Mouse (Mus musculus) gastrocnemius, adult 2 months (tissue): ENCODE measurements around the gene Tbx2. TPM values are rescaled to one million over a fixed set of nuclear protein-coding genes. Genes with fewer than 3 reads are reported as not detected.

Source experiments
- DNase-seq: peaks from one replicate; pipeline ENCODE4 v3.0.0; 2022
- H3K27ac ChIP-seq: fragments of 200-600 bp; 2 replicates; pipeline ENCODE4 v1.8.1; 2022; ENCODE audit warnings: mild to moderate bottlenecking
- H3K4me3 ChIP-seq: fragments of 200-600 bp; 2 replicates; pipeline ENCODE4 v1.8.1; 2022; ENCODE audit warnings: mild to moderate bottlenecking, moderate library complexity
- CTCF ChIP-seq: fragments of 200-600 bp; IDR thresholded peaks from 2 replicates; pipeline ENCODE4 v1.8.1; 2022; ENCODE audit warnings: antibody characterized with exemption, mild to moderate bottlenecking, moderate library complexity
- intact Hi-C: fragments of 180-260 bp; cut with DNase I; formaldehyde crosslinking; loops from one replicate; pipeline ENCODE4 v1.15.1; 2025
- total RNA-seq, 2 experiments: library from RNA; stranded (reverse); gene quantifications; 2 replicates each; pipeline ENCODE4 v1.2.3; 2021

Tbx2 gene
- total RNA-seq, 2 experiments from 2014 or later = 1.7 to 3.6 TPM

DNA sequence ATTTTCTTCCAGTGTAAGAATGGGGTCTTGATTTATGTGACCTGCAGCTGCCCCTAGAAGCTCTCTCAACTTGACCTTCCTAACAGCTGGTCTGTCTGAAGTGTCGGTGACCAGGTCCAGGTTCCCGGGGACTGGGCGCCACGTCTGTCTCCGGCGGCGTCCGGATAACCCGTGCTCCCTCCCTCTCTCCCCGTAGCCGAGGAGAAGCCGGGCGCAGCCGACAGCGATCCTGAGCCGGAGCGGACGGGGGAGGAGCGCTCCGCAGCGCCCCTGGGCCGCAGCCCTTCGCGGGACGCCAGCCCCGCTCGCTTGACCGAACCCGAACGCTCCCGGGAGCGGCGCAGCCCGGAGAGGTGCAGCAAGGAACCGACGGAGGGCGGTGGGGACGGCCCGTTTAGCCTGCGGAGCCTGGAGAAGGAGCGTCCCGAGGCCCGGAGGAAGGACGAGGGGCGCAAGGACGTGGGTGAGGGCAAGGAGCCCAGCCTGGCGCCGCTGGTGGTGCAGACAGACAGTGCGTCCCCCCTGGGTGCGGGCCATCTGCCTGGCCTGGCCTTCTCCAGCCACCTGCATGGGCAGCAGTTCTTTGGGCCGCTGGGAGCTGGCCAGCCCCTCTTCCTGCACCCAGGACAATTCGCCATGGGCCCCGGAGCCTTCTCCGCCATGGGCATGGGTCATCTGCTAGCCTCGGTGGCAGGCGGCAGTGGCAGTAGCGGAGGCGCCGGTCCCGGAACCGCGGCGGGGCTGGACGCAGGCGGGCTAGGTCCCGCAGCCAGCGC, 5.5 kb downstream of the Tbx2 start:
- Histone ChIP-seq H3K27ac (peak overlapping the region; percentile 77), H3K4me3 (peak overlapping the region; percentile 70)
- intact Hi-C loops = no loop called here
- DNase-seq = peak; percentile 57
- no peak for TF ChIP-seq CTCF

DNA sequence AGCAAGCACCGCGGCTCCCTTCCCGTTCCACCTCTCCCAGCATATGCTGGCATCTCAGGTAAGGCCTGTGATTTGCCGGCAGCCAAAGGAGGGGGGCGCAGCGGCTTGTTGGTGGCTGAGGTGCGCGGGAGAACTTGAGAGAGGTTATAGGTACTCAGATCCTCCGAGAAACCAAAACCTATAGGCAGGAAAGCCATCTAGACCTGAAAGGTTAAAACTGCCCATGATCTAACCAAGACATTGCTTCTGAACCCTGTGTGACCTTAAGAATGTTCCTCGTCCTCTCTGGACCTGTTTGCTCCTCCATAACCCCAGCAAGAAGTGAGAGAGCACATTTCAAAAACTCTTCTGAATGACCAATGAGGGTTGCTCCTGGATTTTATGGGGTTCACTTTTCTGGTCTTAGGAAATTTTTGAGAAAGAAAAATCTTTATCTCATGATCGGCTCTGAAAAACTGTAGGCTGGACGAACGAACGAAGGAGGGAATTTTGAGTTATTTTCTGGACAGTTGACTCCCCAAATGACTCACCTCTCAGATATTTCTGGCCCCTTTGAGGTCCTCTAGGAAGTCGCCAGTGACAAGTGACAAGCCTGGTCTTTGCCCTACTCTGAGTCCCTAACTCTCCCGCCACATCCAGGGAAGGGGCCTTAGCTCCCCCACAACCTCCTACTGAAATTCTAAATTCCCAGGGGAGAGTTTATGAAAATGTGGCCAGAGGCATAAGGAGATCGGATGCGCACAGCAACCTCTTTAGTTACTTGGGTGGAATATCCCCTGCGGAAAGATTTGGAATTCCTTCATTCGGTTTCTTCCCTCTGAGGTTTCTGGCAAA, 6.3 kb downstream of the Tbx2 start:
- Histone ChIP-seq H3K4me3 (peak overlapping the region; percentile 70), H3K27ac (peak overlapping the region; percentile 77)
- intact Hi-C loops = no loop called here

DNA sequence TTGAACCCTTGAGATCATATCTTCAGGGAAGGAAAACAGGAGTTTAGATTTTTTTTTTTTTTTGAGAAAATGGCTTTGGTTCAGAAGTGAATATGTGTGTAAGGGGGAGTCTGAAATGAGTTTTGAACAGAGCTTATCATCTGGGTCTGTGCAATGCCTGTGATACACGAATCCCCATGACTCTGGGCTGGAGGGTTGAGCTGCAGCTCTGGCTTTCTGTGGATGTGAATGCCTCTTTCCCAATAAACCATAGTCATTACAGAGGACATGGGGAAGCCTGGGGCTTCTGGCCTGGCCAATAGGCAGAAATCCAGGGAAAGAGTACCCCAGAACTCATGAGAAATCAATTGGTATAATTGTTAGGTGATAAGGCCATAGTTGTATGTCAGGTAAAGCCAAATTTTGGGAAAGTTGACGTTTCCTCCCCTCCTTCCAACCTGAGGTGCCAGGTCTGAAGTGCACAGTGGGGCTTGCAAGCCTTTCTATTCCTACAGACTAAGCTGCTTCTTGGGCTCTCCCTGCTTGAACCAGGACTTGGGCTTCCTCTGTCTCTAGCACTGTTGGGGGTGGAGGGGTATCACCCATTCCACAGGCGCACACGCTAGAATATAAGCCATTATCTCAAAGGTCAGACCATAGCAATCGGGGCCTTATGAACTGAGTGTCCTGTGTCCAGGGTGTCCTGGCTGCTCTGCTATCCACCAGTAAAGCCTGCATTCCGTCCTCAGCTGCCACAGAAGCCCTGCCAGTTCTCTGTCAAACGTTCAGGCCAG, 7.1 kb downstream of the Tbx2 start:
- no peak for DNase-seq
- H3K27ac ChIP-seq = peak overlapping the region; percentile 77
- intact Hi-C loops = loop anchor here (5.0 to 10.0 kb wide), 4 partner anchors 225 to 457 kb away; no protein-coding TSS in a partner anchor
- TF ChIP-seq CTCF = no peak
- H3K4me3 ChIP-seq = peak overlapping the region; percentile 70

More for the DNA sequence above, 6.3 kb downstream of the Tbx2 start:
- DNase-seq = no peak
- no peak for TF ChIP-seq CTCF

DNA sequence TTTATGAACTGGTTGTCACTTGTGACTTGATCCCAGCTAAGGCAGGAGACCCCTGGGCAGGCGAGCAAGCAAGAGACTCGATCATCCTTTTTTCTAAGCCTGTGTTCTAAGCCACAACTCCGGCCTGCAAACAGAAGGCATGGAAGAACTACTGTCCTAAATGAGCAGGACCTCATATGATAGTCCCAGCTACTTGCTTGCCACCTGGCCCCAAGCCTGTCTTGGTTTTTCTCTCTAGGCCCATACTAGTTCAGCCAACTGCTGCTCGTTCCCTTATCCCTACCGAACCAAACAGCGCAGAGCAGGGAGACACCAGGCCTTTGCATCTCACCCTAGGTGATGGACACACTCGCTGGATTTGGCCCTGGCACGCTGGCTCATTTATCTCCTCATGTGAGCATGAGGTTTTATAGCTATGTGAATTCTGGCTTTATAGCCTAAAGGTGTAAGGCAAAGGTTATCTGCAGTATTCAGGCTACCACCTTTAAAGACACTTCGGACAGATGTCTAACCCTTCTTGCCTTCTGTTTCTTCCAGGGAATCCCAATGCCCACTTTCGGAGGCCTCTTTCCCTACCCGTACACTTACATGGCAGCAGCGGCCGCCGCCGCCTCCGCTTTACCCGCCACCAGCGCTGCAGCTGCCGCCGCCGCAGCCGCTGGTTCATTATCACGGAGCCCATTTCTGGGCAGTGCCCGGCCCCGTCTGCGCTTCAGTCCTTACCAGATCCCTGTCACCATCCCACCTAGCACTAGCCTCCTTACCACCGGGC, 7.9 kb downstream of the Tbx2 start:
- peak overlapping the region; percentile 77 for H3K27ac ChIP-seq
- intact Hi-C loops = loop anchor here (5.0 to 10.0 kb wide), 4 partner anchors 225 to 458 kb away; no protein-coding TSS in a partner anchor
- DNase-seq = no peak
- H3K4me3 ChIP-seq = peak overlapping the region; percentile 70
- TF ChIP-seq CTCF = no peak

DNA sequence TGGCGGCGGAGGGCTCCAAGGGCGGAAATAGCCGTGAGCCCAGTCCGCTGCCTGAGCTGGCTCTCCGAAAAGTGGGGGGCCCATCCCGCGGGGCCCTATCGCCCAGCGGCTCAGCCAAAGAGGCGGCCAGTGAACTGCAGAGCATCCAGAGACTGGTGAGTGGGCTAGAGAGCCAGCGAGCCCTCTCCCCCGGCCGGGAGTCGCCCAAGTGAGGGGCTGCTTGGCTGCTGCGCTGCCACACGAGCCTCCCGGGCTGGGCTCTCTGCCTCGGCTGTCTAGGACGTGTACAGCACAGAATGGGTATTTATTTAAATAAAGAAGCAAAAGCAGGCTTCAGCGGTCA, 8.4 kb downstream of the Tbx2 start:
- Histone ChIP-seq H3K27ac (peak overlapping the region; percentile 77), H3K4me3 (peak overlapping the region; percentile 70)
- intact Hi-C loops = loop anchor here (5.0 to 10.0 kb wide), 4 partner anchors 224 to 458 kb away; no protein-coding TSS in a partner anchor
- no peak for TF ChIP-seq CTCF
- no peak for DNase-seq

DNA sequence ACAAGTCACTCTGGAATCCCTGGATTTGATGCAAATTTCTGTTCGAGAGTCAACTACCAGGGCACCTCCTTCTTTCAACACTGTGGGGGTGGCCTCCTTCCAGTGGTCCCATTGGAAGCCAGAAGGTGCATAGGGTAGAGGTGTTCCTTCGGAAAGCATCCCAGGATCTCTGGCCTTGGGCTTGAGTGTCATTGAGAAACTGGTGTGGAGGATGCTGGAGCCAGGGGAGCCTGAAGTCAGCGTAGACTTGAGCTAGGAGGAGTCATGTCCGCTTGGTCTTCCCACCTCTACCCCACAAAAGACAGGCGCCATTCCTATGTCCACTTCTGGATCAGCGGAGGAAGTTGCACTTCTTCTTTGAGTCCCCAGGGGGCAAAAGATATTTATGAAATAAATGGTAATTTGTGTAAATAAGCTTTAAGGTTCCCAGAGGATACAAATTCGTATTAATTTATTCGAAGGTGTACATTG, 8.9 kb downstream of the Tbx2 start:
- Histone ChIP-seq H3K4me3 (peak overlapping the region; percentile 70), H3K27ac (peak overlapping the region; percentile 77)
- no peak for TF ChIP-seq CTCF
- intact Hi-C loops = loop anchor here (5.0 to 10.0 kb wide), 4 partner anchors 224 to 459 kb away; no protein-coding TSS in a partner anchor
- no peak for DNase-seq

DNA sequence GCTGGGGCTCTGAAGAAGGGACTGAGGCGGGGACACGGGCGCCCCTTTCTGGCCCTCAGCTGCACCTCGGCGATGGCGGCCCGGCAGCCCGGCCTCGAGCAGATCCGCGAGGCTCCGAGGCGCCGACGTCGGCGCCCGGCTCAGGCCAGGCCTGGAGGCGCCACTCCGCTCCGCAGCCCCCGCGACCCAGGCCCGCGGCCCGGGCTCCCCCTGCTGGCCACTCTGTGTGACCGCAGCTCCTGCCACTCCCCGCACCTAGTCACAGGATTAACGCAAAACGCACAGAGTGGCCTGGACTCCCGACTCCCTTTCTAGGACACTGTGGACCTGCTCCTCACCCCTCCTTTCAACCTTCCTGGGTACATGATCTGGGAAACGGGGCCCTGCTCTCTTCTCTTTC, 9.6 kb downstream of the Tbx2 start:
- Histone ChIP-seq H3K4me3 (peak overlapping the region; percentile 70), H3K27ac (peak overlapping the region; percentile 77)
- peak; percentile 79 for DNase-seq
- TF ChIP-seq CTCF = peak; percentile 95
- intact Hi-C loops = loop anchor here (2.0 to 10.0 kb wide), 5 partner anchors 223 to 460 kb away; no protein-coding TSS in a partner anchor

DNA sequence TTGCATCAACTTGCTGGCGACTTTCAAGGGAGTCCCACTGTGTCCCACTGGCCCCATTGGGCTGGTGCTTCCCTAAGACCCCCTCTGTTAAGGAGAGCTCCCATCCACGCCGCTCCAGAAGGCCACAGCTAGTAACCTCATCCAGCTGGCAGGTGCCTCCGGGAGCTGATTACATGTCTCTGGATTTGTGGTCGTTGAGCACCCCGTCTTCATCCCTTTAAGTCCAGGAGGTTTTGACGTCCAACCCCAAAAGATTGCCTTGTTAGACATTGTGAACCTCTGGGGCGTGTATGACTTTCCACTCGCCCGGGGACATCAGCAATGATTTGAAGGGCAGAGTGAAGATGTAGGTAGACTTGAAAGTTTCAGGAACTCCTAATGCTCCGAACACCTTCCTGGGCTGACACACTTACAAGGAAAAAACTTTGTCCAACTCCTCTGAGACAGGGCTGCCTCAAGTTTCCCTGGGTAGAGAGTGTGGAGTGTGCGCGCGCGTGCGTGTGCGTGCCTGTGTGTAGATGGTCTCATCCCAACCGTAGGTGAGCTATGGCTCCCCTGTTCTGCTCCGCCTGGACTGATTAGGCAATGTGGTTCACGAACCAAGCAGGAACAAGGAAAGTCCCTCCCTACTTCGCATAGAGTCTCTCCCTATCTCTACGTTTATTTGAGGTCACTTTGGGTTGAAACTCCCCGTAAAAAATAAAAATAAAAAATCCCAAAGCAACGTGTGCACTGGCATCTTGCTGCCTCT, 10.4 kb downstream of the Tbx2 start:
- H3K27ac ChIP-seq = peak overlapping the region; percentile 80
- DNase-seq = no peak
- no peak for TF ChIP-seq CTCF
- intact Hi-C loops = loop anchor here (2.0 to 10.0 kb wide), 5 partner anchors 222 to 460 kb away; no protein-coding TSS in a partner anchor
- H3K4me3 ChIP-seq = peak overlapping the region; percentile 79

DNA sequence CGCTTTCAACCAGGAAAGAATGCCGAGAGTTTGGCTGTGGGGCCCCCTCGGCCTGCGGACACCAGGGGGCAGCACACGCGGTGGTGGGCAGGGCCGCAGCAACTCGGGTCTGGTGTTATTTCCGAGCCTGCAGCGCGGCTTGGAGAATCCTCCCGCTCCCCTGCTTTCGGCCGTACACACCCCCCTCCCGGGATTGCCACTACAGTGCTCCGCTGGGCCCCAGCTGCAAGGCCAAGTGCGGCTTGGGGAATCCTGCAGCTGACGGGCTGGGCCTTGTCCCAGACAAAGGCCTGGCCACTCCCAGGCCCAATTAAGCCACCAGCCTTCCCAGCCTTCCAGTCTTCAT, 11.0 kb downstream of the Tbx2 start:
- intact Hi-C loops = loop anchor here (2.0 to 10.0 kb wide), 5 partner anchors 221 to 461 kb away; no protein-coding TSS in a partner anchor
- peak; percentile 98; the same call in 1 of the 2 replicates for TF ChIP-seq CTCF
- peak; percentile 86 for DNase-seq
- peak overlapping the region; percentile 79 for H3K4me3 ChIP-seq
- peak overlapping the region; percentile 80 for H3K27ac ChIP-seq

DNA sequence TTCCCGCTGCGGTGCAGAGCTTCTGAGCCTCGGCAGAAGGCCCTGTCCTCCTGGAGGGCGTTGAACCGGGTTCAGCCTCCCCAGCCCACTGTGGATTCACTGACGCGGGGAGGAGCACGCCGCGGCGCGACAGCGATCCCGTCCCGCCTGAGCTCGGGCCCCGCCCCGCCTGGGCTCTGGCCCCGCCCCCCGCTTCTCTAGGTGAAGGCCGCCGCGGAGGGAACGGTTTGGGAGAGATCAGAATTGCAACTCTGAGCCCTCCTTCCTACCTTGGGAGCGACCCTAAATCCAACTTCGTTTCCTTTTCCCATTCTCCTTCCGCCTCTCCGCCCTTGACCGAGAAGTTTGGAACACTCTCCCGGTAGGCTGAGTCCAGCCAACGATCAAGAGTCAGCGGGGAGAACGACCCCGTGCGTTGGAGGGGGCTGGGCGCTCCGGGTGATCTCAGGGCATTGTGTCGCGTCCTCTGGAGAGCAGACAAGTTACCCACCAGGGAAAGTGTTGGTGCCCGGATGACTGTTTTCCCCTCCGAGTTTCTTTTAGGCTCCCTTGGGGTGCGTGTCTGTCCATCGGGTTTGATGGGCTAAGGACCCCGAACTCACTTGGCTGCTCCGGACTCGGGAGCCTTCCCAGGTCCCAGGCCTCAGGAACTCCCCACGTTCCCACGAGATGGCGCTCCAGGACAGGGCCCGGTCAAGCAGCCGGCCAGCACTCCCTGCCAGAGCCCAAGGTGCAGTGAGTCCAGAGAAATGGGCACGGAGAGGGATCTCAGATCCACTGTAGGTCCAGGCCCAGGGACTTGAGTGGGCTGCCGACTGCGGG, 12.0 kb downstream of the Tbx2 start:
- H3K4me3 ChIP-seq = peak overlapping the region; percentile 79
- H3K27ac ChIP-seq = peak overlapping the region; percentile 80
- peak; percentile 94 for TF ChIP-seq CTCF
- peak; percentile 93 for DNase-seq
- intact Hi-C loops = loop anchor here (2.0 to 10.0 kb wide), 5 partner anchors 128 to 462 kb away; no protein-coding TSS in a partner anchor
